Mouse (Mus musculus) cortical plate, adult 2 months (tissue): ENCODE data around the gene Uchl4. TPM values are rescaled to one million over a fixed set of nuclear protein-coding genes. Genes with fewer than 3 reads are reported as not detected.
A peak's percentile ranks its signal among the peaks of the same experiment; 100 is the strongest.

Experiments
- H3K27ac ChIP-seq: fragments of 200-500 bp; 2 replicates; pipeline ENCODE4 v1.5.1; 2012; ENCODE audit warnings: low read length, control low read depth, inconsistent platforms; ENCODE audit not compliant: insufficient read depth
- H3K4me1 ChIP-seq: fragments of 200-500 bp; 2 replicates; pipeline ENCODE4 v1.6.1; 2011; ENCODE audit warnings: low read length; ENCODE audit not compliant: control insufficient read depth, insufficient read depth
- H3K4me3 ChIP-seq: fragments of 200-500 bp; 2 replicates; pipeline ENCODE4 v1.5.1; 2011; ENCODE audit warnings: mild to moderate bottlenecking, low read length, control low read depth; ENCODE audit not compliant: insufficient read depth
- CTCF ChIP-seq: fragments of 200-500 bp; IDR thresholded peaks from 2 replicates; pipeline ENCODE4 v1.5.1; 2011; ENCODE audit warnings: mild to moderate bottlenecking, control low read depth, low read length; ENCODE audit not compliant: insufficient read depth; ENCODE audit errors: extremely low read depth
- POLR2A ChIP-seq: fragments of 200-500 bp; IDR thresholded peaks from 2 replicates; pipeline ENCODE4 v1.6.1; 2011; ENCODE audit warnings: mild to moderate bottlenecking, low read length, control low read depth; ENCODE audit not compliant: insufficient read depth; ENCODE audit errors: extremely low read depth
- polyA plus RNA-seq: library from polyadenylated mRNA; depleted of rRNA; stranded (reverse); fragments of >200 nt; gene quantifications from 2 replicates; pipeline ENCODE4 v1.2.3, GENCODE M21; 2012; rRNA removed

Gene Uchl4
- polyA plus RNA-seq, 1 experiment = 0.08 TPM

GRCm38 (mm10) chr9:64278665-64279310 lies 43.8 kb downstream of the Uchl4 start:
- no peak for TF ChIP-seq CTCF
- TF ChIP-seq POLR2A = no peak

DNA sequence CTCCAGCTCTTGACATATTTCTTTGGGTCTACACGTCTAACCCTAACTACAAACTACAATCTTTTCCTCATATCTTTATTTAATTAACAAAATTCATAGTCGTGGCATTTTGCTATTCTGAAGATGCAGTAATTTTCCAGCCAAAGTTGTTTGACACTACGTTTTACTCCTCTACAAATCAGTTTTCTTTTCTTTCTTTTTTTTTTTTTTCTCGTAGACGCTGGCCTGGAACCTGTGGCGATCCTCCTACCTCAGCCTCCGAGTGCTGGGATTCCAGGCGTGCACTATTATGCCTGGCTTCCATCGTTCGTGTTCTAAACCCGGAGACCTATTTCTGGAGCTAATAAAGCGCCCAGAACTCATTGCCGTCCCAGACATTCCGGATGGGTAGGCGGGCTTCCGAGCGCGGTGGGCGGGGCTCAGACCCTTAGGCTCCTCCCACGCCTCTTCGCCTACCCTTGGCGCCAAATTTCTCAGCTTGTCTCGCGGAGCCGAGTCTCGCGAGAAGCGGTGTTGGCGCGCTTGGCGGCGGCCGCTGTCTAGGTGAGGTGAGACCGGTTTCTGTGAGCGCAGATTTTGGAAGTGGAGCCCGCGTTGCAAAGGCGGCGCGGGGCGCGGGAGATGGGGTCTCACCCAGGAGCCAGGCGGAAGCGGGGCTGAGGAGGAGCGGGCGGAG lies 46.2 kb downstream of the Uchl4 start, which contains the start of gene Tipin:
TSS of gene Tipin (plus strand) at position 477 of the 676 bp plus-strand sequence.
- Histone ChIP-seq H3K4me3 (peak within 1 kb of the TSS; percentile 94), H3K4me1 (no peaks in the 10 kb centered on the region), H3K27ac (no peak within 1 kb of the TSS)
- peak; percentile 76 for TF ChIP-seq POLR2A
- no peak for TF ChIP-seq CTCF

More at GRCm38 (mm10) chr9:64278665-64279310, 43.8 kb downstream of the Uchl4 start:
- Histone ChIP-seq H3K4me1 (no peaks in the 10 kb centered on the region), H3K27ac (no peak overlapping the region), H3K4me3 (no peak overlapping the region)

GRCm38 (mm10) chr9:64281781-64282178 lies 46.8 kb downstream of the Uchl4 start:
- no peak for TF ChIP-seq CTCF
- TF ChIP-seq POLR2A = no peak
- Histone ChIP-seq H3K4me3 (peak overlapping the region; percentile 94), H3K4me1 (no peaks in the 10 kb centered on the region), H3K27ac (no peak overlapping the region)

- TF ChIP-seq POLR2A = no peak
- TF ChIP-seq CTCF = no peak
- Histone ChIP-seq H3K4me3 (no peak overlapping the region; the same call in 1 of the 2 replicates), H3K27ac (no peak overlapping the region), H3K4me1 (no peaks in the 10 kb centered on the region)
Measured at GRCm38 (mm10) chr9:64282404-64282987, 47.5 kb downstream of the Uchl4 start.

Other genes with a start within 250 kb of the Uchl4 start
- gene Smad6, start 213.1 kb upstream of the Uchl4 start, polyA plus RNA-seq = 2.6 and 2.9 TPM in 2 replicates
- gene Lctl, start 118.1 kb upstream of the Uchl4 start, polyA plus RNA-seq = 0.25 and 0.36 TPM in 2 replicates
- 5.4 and 6.5 TPM in 2 replicates for gene Zwilch, start 62.1 kb upstream of the Uchl4 start, polyA plus RNA-seq
- gene Rpl4, start 61.8 kb upstream of the Uchl4 start, polyA plus RNA-seq = 578 and 595 TPM in 2 replicates
- gene Snapc5, start 55.9 kb upstream of the Uchl4 start, polyA plus RNA-seq = 33.2 and 34.1 TPM in 2 replicates
- 172 and 175 TPM in 2 replicates for gene Map2k1, start 18.4 kb downstream of the Uchl4 start, polyA plus RNA-seq
- gene Tipin, start 46.4 kb downstream of the Uchl4 start, polyA plus RNA-seq = 31.0 and 33.9 TPM in 2 replicates
- gene Dis3l, start 106.1 kb downstream of the Uchl4 start, polyA plus RNA-seq = 25.4 and 26.2 TPM in 2 replicates
- gene Megf11, start 150.4 kb downstream of the Uchl4 start, polyA plus RNA-seq = 6.0 and 6.2 TPM in 2 replicates